Mouse (Mus musculus) CH12.LX (cell line): ENCODE data around the gene Kif3b. TPM values are rescaled to one million over a fixed set of nuclear protein-coding genes. Genes with fewer than 3 reads are reported as not detected.
A peak's percentile ranks its signal among the peaks of the same experiment; 100 is the strongest.
"Not testable (repeated sequence)": the region's sequence is repeated elsewhere in the genome, so short reads cannot be mapped to it uniquely, and the experiment has no call there.

Experiments used
- DNase-seq: peaks from one replicate; pipeline ENCODE4 v3.0.0-alpha.2; 2013; ENCODE audit errors: extremely low read depth
- H3K27ac ChIP-seq: 2 replicates; pipeline ENCODE4 v1.5.1; 2012; ENCODE audit warnings: low read depth, mild to moderate bottlenecking, control low read depth, moderate library complexity; ENCODE audit not compliant: insufficient read depth
- H3K27me3 ChIP-seq: replicated peaks from 2 replicates; pipeline ENCODE3; 2012; ENCODE audit warnings: inconsistent platforms
- H3K36me3 ChIP-seq, 2 experiments: replicated peaks in 1 of 2; 2 replicates each; pipeline versions ENCODE3 to v1.6.1; 2012; ENCODE audit warnings: inconsistent platforms in 1 of 2, low read length in 1 of 2, mild to moderate bottlenecking in 1 of 2, mixed read lengths in 1 of 2, moderate library complexity in 1 of 2; ENCODE audit not compliant: control insufficient read depth in 1 of 2, insufficient read depth in 1 of 2
- H3K4me1 ChIP-seq, 2 experiments: 2 replicates each; pipeline ENCODE4 v1.6.1; 2012; ENCODE audit warnings: inconsistent platforms in 1 of 2, moderate library complexity in 1 of 2; ENCODE audit not compliant: insufficient read depth in 2 of 2, control insufficient read depth in 1 of 2
- H3K4me2 ChIP-seq: 2 replicates; pipeline ENCODE4 v1.6.1; 2012; ENCODE audit warnings: low read depth, mild to moderate bottlenecking, control low read depth; ENCODE audit not compliant: poor library complexity, insufficient read depth, severe bottlenecking
- H3K4me3 ChIP-seq, 3 experiments: fragments of 150-350 bp in 1 of 3; sonication (generic) in 1 of 3; replicated peaks in 1 of 3; 2 replicates each; pipeline versions ENCODE3 to v1.5.1; 2011 to 2012; ENCODE audit warnings: low read depth in 2 of 3, low read length in 2 of 3, mild to moderate bottlenecking in 2 of 3, moderate library complexity in 2 of 3, control low read depth in 1 of 3, improper control_type of control experiment in 1 of 3, inconsistent platforms in 1 of 3, mixed read lengths in 1 of 3; ENCODE audit not compliant: poor library complexity in 1 of 3
- H3K79me2 ChIP-seq: replicated peaks from 2 replicates; pipeline ENCODE4 v1.6.1; 2012; ENCODE audit warnings: mild to moderate bottlenecking, moderate library complexity; ENCODE audit not compliant: control insufficient read depth, poor library complexity, insufficient read depth, severe bottlenecking; ENCODE audit errors: extremely low read depth
- H3K9ac ChIP-seq: 2 replicates; pipeline ENCODE4 v1.6.1; 2012; ENCODE audit warnings: low read depth, mild to moderate bottlenecking, control low read depth, moderate library complexity; ENCODE audit not compliant: insufficient read depth
- H3K9me3 ChIP-seq: replicated peaks from 2 replicates; pipeline ENCODE3; 2012; ENCODE audit warnings: low read length, inconsistent platforms, mixed read lengths
- BHLHE40 ChIP-seq: IDR thresholded peaks from 2 replicates; pipeline ENCODE4 v1.6.1; 2011; ENCODE audit warnings: mild to moderate bottlenecking, low read depth, low read length, improper control_type of control experiment
- CTCF ChIP-seq, 2 experiments: IDR thresholded peaks in 1 of 2; conservative IDR thresholded peaks in 1 of 2; 2 replicates each; pipeline ENCODE4 v1.5.1; 2011 to 2012; ENCODE audit warnings: low read depth in 2 of 2, low read length in 2 of 2, improper control_type of control experiment in 1 of 2, inconsistent platforms in 1 of 2, mild to moderate bottlenecking in 1 of 2, moderate library complexity in 1 of 2
- ELF1 ChIP-seq: IDR thresholded peaks from 2 replicates; pipeline ENCODE4 v1.6.1; 2014; ENCODE audit warnings: low read depth, mild to moderate bottlenecking, inconsistent platforms, low read length, improper control_type of control experiment
- EP300 ChIP-seq: IDR thresholded peaks from 2 replicates; pipeline ENCODE4 v1.6.1; 2011; ENCODE audit warnings: low read length, improper control_type of control experiment
- ETS1 ChIP-seq: conservative IDR thresholded peaks from 2 replicates; pipeline ENCODE4 v1.6.1; 2012; ENCODE audit warnings: low read depth, mild to moderate bottlenecking, inconsistent platforms, low read length, improper control_type of control experiment, moderate library complexity
- JUN ChIP-seq: IDR thresholded peaks from 2 replicates; pipeline ENCODE4 v1.6.1; 2011; ENCODE audit warnings: low read depth, mild to moderate bottlenecking, low read length, improper control_type of control experiment, moderate library complexity; ENCODE audit not compliant: insufficient read depth
- JUND ChIP-seq: conservative IDR thresholded peaks from 2 replicates; pipeline ENCODE4 v1.6.1; 2011; ENCODE audit warnings: low read depth, low read length, improper control_type of control experiment
- KAT2A ChIP-seq: IDR thresholded peaks from 2 replicates; pipeline ENCODE4 v1.6.1; 2012; ENCODE audit warnings: low read length, improper control_type of control experiment, inconsistent platforms; ENCODE audit not compliant: insufficient replicate concordance
- MAX ChIP-seq: IDR thresholded peaks from 2 replicates; pipeline ENCODE4 v1.6.1; 2011; ENCODE audit warnings: low read length, improper control_type of control experiment
- MAZ ChIP-seq: IDR thresholded peaks from 2 replicates; pipeline ENCODE4 v1.6.1; 2012; ENCODE audit warnings: low read depth, mild to moderate bottlenecking, inconsistent platforms, low read length, improper control_type of control experiment, moderate library complexity
- MEF2A ChIP-seq: IDR thresholded peaks from 2 replicates; pipeline ENCODE4 v1.6.1; 2014; ENCODE audit warnings: low read depth, mild to moderate bottlenecking, inconsistent platforms, low read length, improper control_type of control experiment, borderline replicate concordance
- TCF12 ChIP-seq: IDR thresholded peaks from 2 replicates; pipeline ENCODE4 v1.6.1; 2014; ENCODE audit warnings: low read depth, mild to moderate bottlenecking, inconsistent platforms, low read length, improper control_type of control experiment
- USF1 ChIP-seq: IDR thresholded peaks from 2 replicates; pipeline ENCODE4 v1.6.1; 2014; ENCODE audit warnings: low read depth, mild to moderate bottlenecking, inconsistent platforms, low read length, improper control_type of control experiment
- ZKSCAN1 ChIP-seq: IDR thresholded peaks from 2 replicates; pipeline ENCODE4 v1.6.1; 2012; ENCODE audit warnings: low read depth, inconsistent platforms, low read length, improper control_type of control experiment, borderline replicate concordance
- ZNF384 ChIP-seq: IDR thresholded peaks from 2 replicates; pipeline ENCODE4 v1.6.1; 2012; ENCODE audit warnings: low read depth, low read length, improper control_type of control experiment, inconsistent platforms
- dilution Hi-C: fragments of 300-500 bp; cut with MboI; formaldehyde crosslinking; loops from 2 replicates; pipeline ENCODE4 v1.14.3; 2020; ENCODE audit warnings: low sequenced_read_pairs; ENCODE audit not compliant: extremely low pct_unique_long_range_greater_than_20kb, extremely low pct_ligation_motif_present
- in situ Hi-C: fragments of 300-500 bp; cut with MboI; formaldehyde crosslinking; loops from 3 replicates; pipeline ENCODE4 v1.14.3; 2019; ENCODE audit warnings: low sequenced_read_pairs, low pct_ligation_motif_present, low pct_unique_long_range_greater_than_20kb, mixed read lengths
- polyA plus RNA-seq: library from polyadenylated mRNA; unstranded; fragments of >175 nt; gene quantifications from 2 replicates; pipeline ENCODE4 v1.2.1, GENCODE M21; 2012; ENCODE audit warnings: low read depth; ENCODE audit not compliant: insufficient read length
- total RNA-seq, 2 experiments: library from RNA; depleted of rRNA; stranded (reverse); fragments of 300-350 nt in 1 of 2; fragments of >200 nt in 1 of 2; gene quantifications; 2 replicates each; pipeline ENCODE4 v1.2.3; 2012 to 2014

The Kif3b gene
- total and polyA plus RNA-seq, 3 experiments: 8.5 to 16.5 (median 10.6) TPM

DNA sequence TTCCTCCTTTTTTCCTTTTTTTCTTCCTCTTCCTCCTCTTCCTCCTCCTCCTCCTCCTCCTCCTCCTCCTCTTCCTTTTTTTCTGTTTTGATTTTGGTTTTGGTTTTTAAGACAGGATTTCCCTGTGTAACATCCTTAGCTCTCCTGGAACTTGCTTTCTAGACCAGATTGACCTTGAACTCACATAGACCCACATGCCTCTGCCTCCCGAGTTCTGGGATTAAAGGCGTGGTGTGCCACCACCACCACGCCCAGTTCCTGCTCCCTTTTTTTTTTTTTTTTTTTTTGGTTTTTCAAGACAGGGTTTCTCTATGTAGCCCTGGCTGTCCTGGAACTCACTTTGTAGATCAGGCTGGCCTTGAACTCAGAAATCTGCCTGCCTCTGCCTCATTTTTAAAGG is 15.6 kb upstream of the Kif3b start:
- H3K4me3 ChIP-seq, H3K79me2 ChIP-seq, H3K36me3 ChIP-seq, H3K27ac ChIP-seq, H3K4me2 ChIP-seq, H3K27me3 ChIP-seq, dilution Hi-C loops, H3K9ac ChIP-seq, DNase-seq, H3K9me3 ChIP-seq, in situ Hi-C loops: not testable (repeated sequence)
- TF ChIP-seq ZNF384: 0 out of 2 replicates have a peak, but pooled peaks have one; percentile 9
- peaks cover 15 to 56% of the 10 kb centered on the region in 2 experiments for H3K4me1 ChIP-seq

DNA sequence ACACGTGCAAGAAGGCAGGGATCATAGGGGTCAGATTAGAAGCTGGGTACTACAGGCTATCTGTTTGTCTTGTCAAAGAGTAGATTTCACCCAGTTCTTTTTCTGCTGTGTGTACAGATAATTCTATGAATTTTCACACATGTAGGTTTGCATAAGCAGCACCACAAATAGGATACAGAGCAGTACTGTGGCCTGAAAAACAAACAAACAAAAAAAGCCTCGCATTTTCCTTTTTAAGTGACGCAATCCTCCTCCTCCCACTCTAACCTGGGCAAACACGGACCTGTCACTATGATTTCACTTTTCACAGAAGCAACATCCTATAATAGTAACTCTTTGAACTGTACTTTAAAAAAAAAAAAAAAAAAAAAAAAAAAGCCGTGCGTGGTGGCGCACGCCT is 14.8 kb upstream of the Kif3b start:
- Histone ChIP-seq H3K9me3 (peaks cover 4% of the 10 kb centered on the region), H3K4me1 (peaks cover 11 to 48% of the 10 kb centered on the region in 2 experiments), H3K36me3 (no peaks in the 10 kb centered on the region), H3K4me2 (no peak overlapping the region), H3K4me3 (no peak overlapping the region), H3K9ac (no peak overlapping the region), H3K27me3 (no peaks in the 10 kb centered on the region), H3K27ac (no peak overlapping the region), H3K79me2 (no peaks in the 10 kb centered on the region)
- TF ChIP-seq ZNF384 (0 out of 2 replicates have a peak, but pooled peaks have one; percentile 23), ZKSCAN1 (no peak)
- DNase-seq: no peak
- dilution Hi-C loops (no loop called here), in situ Hi-C loops (no loop called here)

DNA sequence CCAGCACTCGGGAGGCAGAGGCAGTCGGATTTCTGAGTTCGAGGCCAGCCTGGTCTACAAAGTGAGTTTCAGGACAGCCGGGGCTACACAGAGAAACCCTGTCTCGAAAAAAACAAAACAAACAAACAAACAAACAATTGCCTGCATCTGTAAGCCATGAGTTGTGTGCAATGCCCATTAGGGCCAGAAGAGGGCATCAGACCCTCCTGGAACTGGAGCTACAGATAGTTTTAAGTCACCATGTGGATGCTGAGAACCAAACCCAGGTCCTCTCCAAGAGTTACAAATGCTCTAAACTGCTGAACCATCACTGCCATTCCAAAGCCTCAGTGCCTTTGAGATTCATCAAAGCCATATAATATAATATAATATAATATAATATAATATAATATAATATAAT is 14.4 kb upstream of the Kif3b start:
- H3K36me3 ChIP-seq, DNase-seq, H3K79me2 ChIP-seq, H3K9ac ChIP-seq, H3K4me3 ChIP-seq, in situ Hi-C loops, dilution Hi-C loops, H3K4me2 ChIP-seq, H3K27ac ChIP-seq, H3K27me3 ChIP-seq, H3K9me3 ChIP-seq: not testable (repeated sequence)
- TF ChIP-seq CTCF (conservative IDR thresholded peaks at IDR 0.05 in 1 of 2, IDR thresholded peaks at IDR 0.05 in 1 of 2; ENCODE audit: low read depth in 2 of 2, low read length in 2 of 2): peak in 1 of 2 experiments; percentile 8; a peak in 2 of 4 replicates
- peaks cover 10 to 43% of the 10 kb centered on the region in 2 experiments for H3K4me1 ChIP-seq

- peaks cover 4 to 32% of the 10 kb centered on the region in 2 experiments; a peak in 3 of 4 replicates for H3K4me1 ChIP-seq
- peak; percentile 75 for DNase-seq
- H3K9ac ChIP-seq: no peak overlapping the region
- H3K27ac ChIP-seq: no peak overlapping the region
- no peaks in the 10 kb centered on the region for H3K36me3 ChIP-seq
- peaks cover 4% of the 10 kb centered on the region for H3K9me3 ChIP-seq
- in situ Hi-C loops (no loop called here), dilution Hi-C loops (no loop called here)
- H3K79me2 ChIP-seq: no peaks in the 10 kb centered on the region
- H3K27me3 ChIP-seq: no peaks in the 10 kb centered on the region
- peak overlapping the region in 2 of 3 experiments; percentile 11 to 32 for H3K4me3 ChIP-seq
- H3K4me2 ChIP-seq: 0 out of 2 replicates have a peak overlapping the region, but pooled peaks have one; percentile 22
- TF ChIP-seq TCF12 (0 out of 2 replicates have a peak, but pooled peaks have one; percentile 32), MAZ (0 out of 2 replicates have a peak, but pooled peaks have one; percentile 27), EP300 (peak; percentile 75), BHLHE40 (peak; percentile 84), MAX (no peak; the same call in 1 of the 2 replicates), ELF1 (no peak), JUND (0 out of 2 replicates have a peak, but pooled peaks have one; percentile 20), JUN (0 out of 2 replicates have a peak, but pooled peaks have one; percentile 33), ZNF384 (0 out of 2 replicates have a peak, but pooled peaks have one; percentile 8), USF1 (no peak), MEF2A (peak; percentile 48; the same call in 1 of the 2 replicates), ETS1 (peak; percentile 78), KAT2A (no peak)
Measured at GRCm38 (mm10) chr2:153278357-153278756, 12.9 kb upstream of the Kif3b start.
